Mouse (Mus musculus) NIH3T3 (cell line): ENCODE measurements around the gene Gm10666.
"Not testable (repeated sequence)": the region's sequence is repeated elsewhere in the genome, so short reads cannot be mapped to it uniquely, and the experiment has no call there.

Source experiments
- DNase-seq: peaks from one replicate; pipeline ENCODE4 v3.0.0-alpha.2; 2012; ENCODE audit warnings: low read depth

The Gm10666 gene

DNA sequence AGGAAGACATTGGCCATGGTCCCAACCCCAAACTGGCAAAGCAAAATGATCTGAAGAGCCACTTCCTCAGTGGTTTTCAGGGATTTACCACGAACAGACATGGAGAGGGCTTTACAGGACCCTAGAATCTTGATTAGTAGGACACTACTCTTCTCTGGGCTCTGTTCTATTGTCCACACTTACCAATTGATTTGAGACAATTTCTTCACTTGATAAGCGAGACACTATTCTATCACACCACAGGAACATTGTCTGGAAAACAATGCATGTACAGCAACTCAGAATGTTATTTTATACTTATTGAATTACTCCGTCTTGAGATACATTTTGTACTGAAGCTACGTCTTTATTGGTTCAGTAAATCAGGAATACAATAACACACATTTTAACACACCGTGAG lies at the start of gene Gm10666:
TSS of gene Gm10666 (minus strand) at position 101 of the 400 bp plus-strand sequence.
- not testable (repeated sequence) for DNase-seq

- DNase-seq: not testable (repeated sequence)
Measured at GRCm38 (mm10) chr7:22163935-22164334, 29.4 kb upstream of the Gm10666 start, which contains the start of gene Vmn1r142. Gene Vmn1r142, minus strand, starts transcription at chr7:22164035.

GRCm38 (mm10) chr7:22118145-22118544 lies 16.4 kb downstream of the Gm10666 start, which contains the start of gene Gm16451:
Gene Gm16451, minus strand, starts transcription at chr7:22118245.
- DNase-seq: not testable (repeated sequence)
